Mouse (Mus musculus) myocyte (in vitro differentiated cells): Measurements from ENCODE around the gene Tesc. TPM values are rescaled to one million over a fixed set of nuclear protein-coding genes. Genes with fewer than 3 reads are reported as not detected.

Experiments
- H3K27me3 ChIP-seq: one replicate; pipeline ENCODE4 v1.6.1; 2011; ENCODE audit not compliant: control insufficient read depth, insufficient read depth, insufficient read length
- H3K36me3 ChIP-seq: one replicate; pipeline ENCODE4 v1.6.1; 2011; ENCODE audit not compliant: control insufficient read depth, insufficient read depth
- H3K4me2 ChIP-seq: one replicate; pipeline ENCODE4 v1.6.1; 2011; ENCODE audit warnings: low read depth, control low read depth
- H3K4me3 ChIP-seq: one replicate; pipeline ENCODE4 v1.5.1; 2011; ENCODE audit warnings: mild to moderate bottlenecking, control low read depth, moderate library complexity
- H3K79me2 ChIP-seq: one replicate; pipeline ENCODE4 v1.6.1; 2011; ENCODE audit not compliant: control insufficient read depth, insufficient read depth
- H3ac ChIP-seq: one replicate; pipeline ENCODE4 v1.6.1; 2011; ENCODE audit not compliant: control insufficient read depth, insufficient read length
- CEBPB ChIP-seq: IDR thresholded peaks from 2 replicates; pipeline ENCODE4 v1.6.1; 2011; ENCODE audit warnings: mild to moderate bottlenecking, moderate library complexity; ENCODE audit not compliant: poor library complexity, insufficient read depth, severe bottlenecking
- E2F4 ChIP-seq: IDR thresholded peaks from one replicate; pipeline ENCODE4 v1.6.1; 2011; ENCODE audit warnings: mild to moderate bottlenecking, control low read depth, moderate library complexity; ENCODE audit not compliant: insufficient read depth
- MAX ChIP-seq: IDR thresholded peaks from one replicate; pipeline ENCODE4 v1.6.1; 2011; ENCODE audit warnings: low read depth, mild to moderate bottlenecking, control low read depth
- MYOD1 ChIP-seq, 3 experiments: IDR thresholded peaks; one replicate each; pipeline ENCODE4 v1.6.1; 2011; ENCODE audit warnings: control low read depth in 2 of 3, low read depth in 2 of 3, mild to moderate bottlenecking in 2 of 3, moderate library complexity in 1 of 3; ENCODE audit not compliant: insufficient read length in 2 of 3, control insufficient read depth in 1 of 3
- MYOG ChIP-seq, 3 experiments: IDR thresholded peaks; one replicate each; pipeline ENCODE4 v1.6.1; 2011; ENCODE audit warnings: control low read depth in 2 of 3, low read depth in 2 of 3, mild to moderate bottlenecking in 2 of 3; ENCODE audit not compliant: insufficient read length in 2 of 3, control insufficient read depth in 1 of 3, insufficient read depth in 1 of 3
- POLR2A ChIP-seq: IDR thresholded peaks from one replicate; pipeline ENCODE4 v1.6.1; 2011; ENCODE audit warnings: low read depth, mild to moderate bottlenecking, control low read depth, moderate library complexity; ENCODE audit not compliant: insufficient read length
- POLR2AphosphoS2 ChIP-seq: IDR thresholded peaks from one replicate; pipeline ENCODE4 v1.6.1; 2011; ENCODE audit warnings: low read depth, control low read depth; ENCODE audit not compliant: insufficient read length
- REST ChIP-seq: IDR thresholded peaks from one replicate; pipeline ENCODE4 v1.6.1; 2011; ENCODE audit warnings: mild to moderate bottlenecking, control low read depth, moderate library complexity; ENCODE audit not compliant: insufficient read depth, insufficient read length
- SRF ChIP-seq: IDR thresholded peaks from one replicate; pipeline ENCODE4 v1.6.1; 2011; ENCODE audit warnings: low read depth; ENCODE audit not compliant: control insufficient read depth, insufficient read length
- TCF12 ChIP-seq: IDR thresholded peaks from one replicate; pipeline ENCODE4 v1.6.1; 2011; ENCODE audit warnings: mild to moderate bottlenecking, control low read depth; ENCODE audit not compliant: poor library complexity, insufficient read depth, severe bottlenecking
- TCF3 ChIP-seq: IDR thresholded peaks from one replicate; pipeline ENCODE4 v1.6.1; 2011; ENCODE audit warnings: low read depth, control low read depth; ENCODE audit not compliant: insufficient read length
- USF1 ChIP-seq: IDR thresholded peaks from one replicate; pipeline ENCODE4 v1.6.1; 2011; ENCODE audit warnings: low read depth, mild to moderate bottlenecking, control low read depth, moderate library complexity
- polyA plus RNA-seq: library from polyadenylated mRNA; unstranded; fragments of >200 nt; fragmentation: generic; extraction: Trizol; gene quantifications from one replicate; pipeline ENCODE4 v1.2.1, GENCODE M21; 2012; ENCODE audit warnings: missing spikeins

The Tesc gene
- polyA plus RNA-seq, 1 experiment = 3.1 TPM

GRCm38 (mm10) chr5:118095849-118096248 is 68.3 kb downstream of the Tesc start:
- Histone ChIP-seq H3K79me2 (no peaks in the 10 kb centered on the region), H3K4me2 (no peak overlapping the region), H3K27me3 (no peaks in the 10 kb centered on the region), H3K4me3 (no peak overlapping the region), H3K36me3 (peaks cover 32% of the 10 kb centered on the region), H3ac (no peak overlapping the region)
- no peak for TF ChIP-seq SRF
- no peak for TF ChIP-seq TCF3
- no peak for TF ChIP-seq MYOD1 (IDR thresholded peaks at IDR 0.05; ENCODE audit: control insufficient read depth in 1 of 3, insufficient read length in 2 of 3, low read depth in 2 of 3)
- TF ChIP-seq E2F4 = no peak
- no peak for TF ChIP-seq REST
- no peak for TF ChIP-seq MYOG (IDR thresholded peaks at IDR 0.05; ENCODE audit: control insufficient read depth in 1 of 3, insufficient read depth in 1 of 3, insufficient read length in 2 of 3, low read depth in 2 of 3)
- TF ChIP-seq MAX = no peak
- no peak for TF ChIP-seq USF1
- TF ChIP-seq CEBPB = no peak
- no peak for TF ChIP-seq POLR2A
- no peak for TF ChIP-seq TCF12
- no peak for TF ChIP-seq POLR2AphosphoS2

GRCm38 (mm10) chr5:118096317-118096716 is 68.8 kb downstream of the Tesc start:
- H3ac ChIP-seq = no peak overlapping the region
- H3K36me3 ChIP-seq = peaks cover 32% of the 10 kb centered on the region
- H3K79me2 ChIP-seq = no peaks in the 10 kb centered on the region
- no peak overlapping the region for H3K4me3 ChIP-seq
- no peaks in the 10 kb centered on the region for H3K27me3 ChIP-seq
- no peak overlapping the region for H3K4me2 ChIP-seq
- TF ChIP-seq MAX (no peak), MYOG (IDR thresholded peaks at IDR 0.05; ENCODE audit: control insufficient read depth in 1 of 3, insufficient read depth in 1 of 3, insufficient read length in 2 of 3, low read depth in 2 of 3) (no peak), SRF (no peak), MYOD1 (IDR thresholded peaks at IDR 0.05; ENCODE audit: control insufficient read depth in 1 of 3, insufficient read length in 2 of 3, low read depth in 2 of 3) (no peak), USF1 (no peak), REST (no peak), E2F4 (no peak), CEBPB (no peak), POLR2A (no peak), TCF12 (no peak), POLR2AphosphoS2 (no peak)

- Histone ChIP-seq H3ac (no peak overlapping the region), H3K36me3 (peaks cover 26% of the 10 kb centered on the region), H3K4me3 (no peak overlapping the region), H3K79me2 (no peaks in the 10 kb centered on the region), H3K27me3 (no peaks in the 10 kb centered on the region), H3K4me2 (no peak overlapping the region)
- TF ChIP-seq CEBPB = no peak
- TF ChIP-seq MAX = no peak
- TF ChIP-seq POLR2AphosphoS2 = no peak
- no peak for TF ChIP-seq USF1
- TF ChIP-seq TCF12 = no peak
- TF ChIP-seq MYOD1 (IDR thresholded peaks at IDR 0.05; ENCODE audit: control insufficient read depth in 1 of 3, insufficient read length in 2 of 3, low read depth in 2 of 3) = no peak
- TF ChIP-seq MYOG (IDR thresholded peaks at IDR 0.05; ENCODE audit: control insufficient read depth in 1 of 3, insufficient read depth in 1 of 3, insufficient read length in 2 of 3, low read depth in 2 of 3) = no peak
- TF ChIP-seq POLR2A = no peak
- TF ChIP-seq SRF = no peak
- no peak for TF ChIP-seq TCF3
- TF ChIP-seq E2F4 = no peak
- TF ChIP-seq REST = no peak
Observed at GRCm38 (mm10) chr5:118099069-118099869, 71.7 kb downstream of the Tesc start.

- Histone ChIP-seq H3K4me2 (no peak overlapping the region), H3K79me2 (no peaks in the 10 kb centered on the region), H3K36me3 (peaks cover 21% of the 10 kb centered on the region), H3K27me3 (no peaks in the 10 kb centered on the region), H3K4me3 (no peak overlapping the region), H3ac (no peak overlapping the region)
- TF ChIP-seq MAX = no peak
- no peak for TF ChIP-seq E2F4
- TF ChIP-seq TCF12 = no peak
- no peak for TF ChIP-seq TCF3
- no peak for TF ChIP-seq MYOD1 (IDR thresholded peaks at IDR 0.05; ENCODE audit: control insufficient read depth in 1 of 3, insufficient read length in 2 of 3, low read depth in 2 of 3)
- TF ChIP-seq POLR2A = no peak
- TF ChIP-seq REST = no peak
- TF ChIP-seq SRF = no peak
- no peak for TF ChIP-seq MYOG (IDR thresholded peaks at IDR 0.05; ENCODE audit: control insufficient read depth in 1 of 3, insufficient read depth in 1 of 3, insufficient read length in 2 of 3, low read depth in 2 of 3)
- TF ChIP-seq USF1 = no peak
- TF ChIP-seq CEBPB = no peak
- TF ChIP-seq POLR2AphosphoS2 = no peak
Observed at GRCm38 (mm10) chr5:118099870-118100478, 72.4 kb downstream of the Tesc start.
